Mouse (Mus musculus): ENCODE data around the gene Tnfaip1. TPM values are rescaled to one million over a fixed set of nuclear protein-coding genes. Genes with fewer than 3 reads are reported as not detected.

Tnfaip1 gene
- polyA plus RNA-seq, 1 experiment = 78.3 TPM

DNA sequence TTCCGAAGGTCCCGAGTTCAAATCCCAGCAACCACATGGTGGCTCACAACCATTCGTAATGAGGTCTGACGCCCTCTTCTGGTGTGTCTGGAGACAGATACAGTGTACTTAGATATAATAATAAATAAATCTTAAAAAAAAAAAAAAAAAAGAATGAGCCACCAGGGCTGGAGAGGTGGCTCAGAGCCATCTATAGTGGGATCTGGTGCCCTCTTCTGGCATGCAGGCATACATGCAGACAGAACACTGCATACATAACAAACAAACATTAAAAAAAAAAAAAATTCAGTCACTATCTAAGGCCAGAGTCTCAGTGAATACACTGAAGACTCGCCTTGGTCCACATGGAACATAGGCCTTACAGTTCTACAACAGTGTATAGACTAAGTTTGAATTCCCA, 27.0 kb downstream of the Tnfaip1 start:
- TF ChIP-seq POLR2A (IDR thresholded peaks at IDR 0.05; ENCODE audit: low read depth, low read length) = no peak
- peak; percentile 20; the same call in 1 of the 2 replicates for TF ChIP-seq CTCF (IDR thresholded peaks at IDR 0.05; ENCODE audit: borderline replicate concordance, insufficient read depth, low read length)
- Histone ChIP-seq H3K4me1 (ENCODE audit: control insufficient read depth, insufficient read depth, low read length) (peaks cover 5% of the 10 kb centered on the region), H3K27ac (ENCODE audit: insufficient read depth, low read length) (no peak overlapping the region), H3K4me3 (ENCODE audit: insufficient read depth, low read length) (no peak overlapping the region)

DNA sequence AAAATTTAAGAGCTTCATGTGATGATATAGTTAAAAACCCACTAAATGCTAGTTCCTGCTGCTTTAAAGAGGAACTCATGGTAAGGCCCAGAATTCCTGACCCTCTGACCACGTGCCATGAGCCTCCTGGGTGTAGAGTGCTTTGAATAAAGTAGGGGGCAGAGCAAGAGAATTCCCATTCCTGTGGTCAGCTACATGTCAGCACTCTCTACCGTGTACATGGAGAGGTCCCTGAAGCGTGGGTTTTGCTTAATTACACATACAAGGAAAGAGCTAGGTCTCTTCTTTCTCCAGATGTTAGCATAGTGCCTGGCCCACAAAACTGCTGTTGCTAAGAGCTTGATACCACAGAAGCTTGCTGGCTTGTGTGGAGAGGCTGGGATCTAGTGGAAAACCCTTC, 30.7 kb downstream of the Tnfaip1 start:
- no peak overlapping the region for H3K27ac ChIP-seq (ENCODE audit: insufficient read depth, low read length)
- no peaks in the 10 kb centered on the region for H3K4me1 ChIP-seq (ENCODE audit: control insufficient read depth, insufficient read depth, low read length)
- no peak overlapping the region for H3K4me3 ChIP-seq (ENCODE audit: insufficient read depth, low read length)
- TF ChIP-seq CTCF (IDR thresholded peaks at IDR 0.05; ENCODE audit: borderline replicate concordance, insufficient read depth, low read length) (no peak), POLR2A (IDR thresholded peaks at IDR 0.05; ENCODE audit: low read depth, low read length) (no peak)

DNA sequence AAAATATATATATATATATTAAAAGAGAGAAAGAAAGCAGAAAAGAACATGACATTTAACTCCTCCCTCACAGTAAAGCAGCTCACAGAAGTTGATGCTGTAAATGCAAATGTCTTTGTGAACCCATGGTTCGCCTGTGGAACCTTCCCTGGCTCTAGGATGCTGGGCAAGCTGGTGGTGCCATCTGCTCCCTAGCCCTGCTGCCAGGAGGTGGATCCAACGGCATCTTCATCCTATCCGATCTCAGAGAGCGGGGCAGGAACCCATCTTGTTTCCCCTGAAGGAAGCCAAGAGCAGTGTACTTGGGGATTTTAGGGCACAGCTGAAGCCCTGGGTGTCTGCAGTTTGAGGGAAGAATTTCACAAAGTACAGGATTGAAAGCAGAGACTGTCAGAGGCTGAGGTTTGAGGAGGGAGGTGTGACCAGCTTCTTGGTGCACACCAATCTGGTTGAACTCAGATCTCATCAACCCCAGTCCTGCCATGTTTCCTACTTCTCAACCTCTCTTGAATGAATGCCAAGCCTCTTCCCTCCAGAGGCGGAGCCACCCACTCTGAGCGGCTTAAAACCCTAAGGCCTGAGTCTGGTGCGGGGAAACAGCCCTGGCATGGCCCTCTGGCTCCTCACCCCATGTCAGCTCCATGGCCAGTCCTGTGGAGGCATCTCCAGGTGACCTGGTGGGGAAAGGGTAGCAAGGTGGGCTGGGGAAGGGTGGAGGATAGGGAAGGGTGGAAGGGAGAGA, 33.1 kb downstream of the Tnfaip1 start, which contains the start of gene Sebox:
Gene Sebox (plus strand): TSS at position 539 of the 742 bp plus-strand sequence.
- no peak for TF ChIP-seq CTCF (IDR thresholded peaks at IDR 0.05; ENCODE audit: borderline replicate concordance, insufficient read depth, low read length)
- TF ChIP-seq POLR2A (IDR thresholded peaks at IDR 0.05; ENCODE audit: low read depth, low read length) = no peak
- Histone ChIP-seq H3K4me1 (ENCODE audit: control insufficient read depth, insufficient read depth, low read length) (no peaks in the 10 kb centered on the region), H3K4me3 (ENCODE audit: insufficient read depth, low read length) (no peak within 1 kb of the TSS), H3K27ac (ENCODE audit: insufficient read depth, low read length) (no peak within 1 kb of the TSS)

DNA sequence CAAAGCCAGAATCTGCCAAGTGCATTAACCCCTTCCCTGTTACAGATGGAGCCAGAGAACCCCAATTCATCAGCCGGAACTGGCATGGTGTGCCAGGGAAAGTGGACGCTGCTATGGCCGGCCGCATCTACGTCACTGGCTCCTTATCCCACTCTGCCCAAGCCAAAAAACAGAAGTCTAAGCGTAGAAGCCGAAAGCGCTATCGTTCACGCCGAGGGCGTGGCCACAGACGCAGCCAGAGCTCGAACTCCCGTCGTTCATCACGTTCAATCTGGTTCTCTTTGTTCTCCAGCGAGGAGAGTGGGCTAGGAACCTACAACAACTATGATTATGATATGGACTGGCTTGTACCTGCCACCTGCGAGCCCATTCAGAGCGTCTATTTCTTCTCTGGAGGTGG, 34.6 kb downstream of the Tnfaip1 start:
- H3K4me1 ChIP-seq (ENCODE audit: control insufficient read depth, insufficient read depth, low read length) = no peaks in the 10 kb centered on the region
- TF ChIP-seq CTCF (IDR thresholded peaks at IDR 0.05; ENCODE audit: borderline replicate concordance, insufficient read depth, low read length) = no peak
- no peak for TF ChIP-seq POLR2A (IDR thresholded peaks at IDR 0.05; ENCODE audit: low read depth, low read length)
- H3K27ac ChIP-seq (ENCODE audit: insufficient read depth, low read length) = no peak overlapping the region
- H3K4me3 ChIP-seq (ENCODE audit: insufficient read depth, low read length) = no peak overlapping the region

DNA sequence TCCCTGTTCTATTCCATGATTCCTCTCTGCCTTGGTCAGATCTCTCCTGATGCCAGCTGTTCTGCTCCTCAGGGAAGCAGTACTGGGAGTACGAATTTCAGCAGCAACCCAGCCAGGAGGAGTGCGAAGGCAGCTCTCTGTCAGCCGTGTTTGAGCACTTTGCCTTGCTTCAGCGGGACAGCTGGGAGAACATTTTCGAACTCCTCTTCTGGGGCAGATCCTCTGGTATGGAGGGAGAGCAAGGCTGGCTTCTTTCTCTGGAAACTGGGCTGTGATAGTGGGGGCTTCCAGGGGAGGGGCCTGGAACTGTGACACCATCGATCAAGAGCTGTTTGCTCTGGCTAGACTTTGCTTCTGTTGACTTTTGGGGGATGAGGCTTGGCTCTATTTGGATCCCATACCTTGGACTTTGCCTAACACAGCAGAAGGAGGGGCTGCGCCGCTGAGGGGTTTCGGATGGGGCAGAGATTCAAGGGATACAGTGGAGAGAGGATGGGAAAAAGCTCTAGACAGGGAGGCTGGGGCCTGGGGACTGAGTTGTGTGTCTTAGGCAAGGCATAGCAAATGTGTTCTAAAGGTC, 35.4 kb downstream of the Tnfaip1 start:
- H3K4me1 ChIP-seq (ENCODE audit: control insufficient read depth, insufficient read depth, low read length) = no peaks in the 10 kb centered on the region
- no peak overlapping the region for H3K27ac ChIP-seq (ENCODE audit: insufficient read depth, low read length)
- no peak overlapping the region for H3K4me3 ChIP-seq (ENCODE audit: insufficient read depth, low read length)
- no peak for TF ChIP-seq CTCF (IDR thresholded peaks at IDR 0.05; ENCODE audit: borderline replicate concordance, insufficient read depth, low read length)
- no peak for TF ChIP-seq POLR2A (IDR thresholded peaks at IDR 0.05; ENCODE audit: low read depth, low read length)

DNA sequence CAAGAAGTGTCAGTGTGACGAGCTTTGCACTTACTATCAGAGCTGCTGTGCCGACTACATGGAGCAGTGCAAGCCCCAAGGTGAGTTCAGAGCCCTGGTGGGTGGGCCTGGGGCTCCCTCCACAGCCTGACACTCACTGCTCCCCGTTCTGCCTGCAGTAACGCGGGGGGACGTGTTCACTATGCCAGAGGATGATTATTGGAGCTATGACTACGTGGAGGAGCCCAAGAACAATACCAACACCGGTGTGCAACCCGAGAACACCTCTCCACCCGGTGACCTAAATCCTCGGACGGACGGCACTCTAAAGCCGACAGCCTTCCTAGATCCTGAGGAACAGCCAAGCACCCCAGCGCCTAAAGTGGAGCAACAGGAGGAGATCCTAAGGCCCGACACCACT, 36.6 kb downstream of the Tnfaip1 start:
- Histone ChIP-seq H3K4me3 (ENCODE audit: insufficient read depth, low read length) (no peak overlapping the region), H3K27ac (ENCODE audit: insufficient read depth, low read length) (no peak overlapping the region), H3K4me1 (ENCODE audit: control insufficient read depth, insufficient read depth, low read length) (no peaks in the 10 kb centered on the region)
- TF ChIP-seq POLR2A (IDR thresholded peaks at IDR 0.05; ENCODE audit: low read depth, low read length) = no peak
- no peak for TF ChIP-seq CTCF (IDR thresholded peaks at IDR 0.05; ENCODE audit: borderline replicate concordance, insufficient read depth, low read length)

DNA sequence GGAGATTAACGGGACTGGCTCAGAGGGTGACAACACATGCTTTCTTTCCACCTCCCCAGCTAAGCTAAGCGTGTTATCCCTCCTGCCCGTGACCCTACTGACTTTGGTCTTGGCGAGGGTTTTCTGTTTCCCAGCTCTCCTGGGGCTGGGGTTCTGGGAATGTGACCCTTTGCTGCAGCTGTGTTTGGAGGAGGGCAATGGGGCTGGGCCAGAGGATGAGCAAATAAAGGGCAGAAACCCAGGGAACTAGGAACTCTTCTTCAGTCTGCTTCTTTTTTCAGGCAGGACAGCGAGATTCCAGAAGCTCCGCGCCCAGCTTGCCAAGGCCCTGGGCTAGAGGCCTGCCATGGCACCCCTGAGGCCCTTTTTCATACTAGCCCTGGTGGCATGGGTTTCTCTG, 37.1 kb downstream of the Tnfaip1 start, which contains the start of gene Vtn:
Gene Vtn (plus strand): TSS at position 88 of the 400 bp plus-strand sequence.
- TF ChIP-seq CTCF (IDR thresholded peaks at IDR 0.05; ENCODE audit: borderline replicate concordance, insufficient read depth, low read length) = no peak
- no peak for TF ChIP-seq POLR2A (IDR thresholded peaks at IDR 0.05; ENCODE audit: low read depth, low read length)
- no peaks in the 10 kb centered on the region for H3K4me1 ChIP-seq (ENCODE audit: control insufficient read depth, insufficient read depth, low read length)
- H3K4me3 ChIP-seq (ENCODE audit: insufficient read depth, low read length) = peak within 1 kb of the TSS; percentile 51
- no peak within 1 kb of the TSS for H3K27ac ChIP-seq (ENCODE audit: insufficient read depth, low read length)

DNA sequence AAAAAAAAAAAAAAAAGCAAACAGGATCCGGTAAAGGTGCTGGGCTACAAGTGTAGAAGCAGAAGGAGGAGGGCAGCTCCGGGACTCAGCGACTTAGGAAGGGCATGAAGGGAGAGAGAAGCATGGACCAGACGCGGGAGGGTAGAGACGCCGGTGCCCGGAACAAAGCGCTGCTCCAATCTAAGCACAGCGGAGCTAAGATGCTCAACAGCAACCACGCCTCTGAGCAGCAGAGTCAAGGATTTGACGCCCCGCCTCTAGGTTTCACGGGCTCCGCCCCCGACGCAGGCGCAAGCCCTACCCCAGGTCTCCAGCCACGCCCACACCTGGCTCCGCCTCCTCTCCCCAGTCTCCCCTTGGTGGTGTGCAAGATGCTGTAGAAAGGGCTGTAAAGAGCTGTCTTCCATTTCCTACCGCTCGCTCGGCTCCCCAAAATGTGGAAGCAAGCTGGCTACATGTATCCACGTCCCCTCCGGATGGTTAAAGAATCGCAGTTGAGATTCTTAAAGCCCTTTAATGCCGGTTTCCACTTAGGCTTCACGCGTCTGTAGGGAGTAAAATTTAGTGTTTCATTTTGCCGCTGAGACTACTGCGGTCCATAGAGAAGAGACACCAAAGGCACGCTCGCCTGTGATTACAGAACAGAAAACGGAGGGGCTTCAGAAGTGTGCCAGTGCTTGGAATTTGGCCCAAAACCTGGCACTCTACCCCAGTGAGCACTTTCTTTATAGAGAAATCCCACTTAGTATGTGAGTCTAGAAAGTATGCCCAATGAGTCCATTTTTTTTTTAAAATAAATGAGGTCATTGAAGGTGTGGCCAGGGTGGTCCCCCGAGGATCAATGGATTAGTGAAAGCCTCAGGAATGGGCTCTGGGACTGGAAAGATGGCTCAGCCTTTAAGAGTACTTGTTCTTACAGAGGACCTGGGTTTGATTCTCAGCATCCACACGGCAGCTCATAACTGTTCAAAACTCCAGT, 38.3 kb downstream of the Tnfaip1 start, which contains the start of gene Sarm1:
Gene Sarm1 (minus strand): TSS at position 211 of the 979 bp plus-strand sequence.
- Histone ChIP-seq H3K4me3 (ENCODE audit: insufficient read depth, low read length) (peak within 1 kb of the TSS; percentile 51), H3K4me1 (ENCODE audit: control insufficient read depth, insufficient read depth, low read length) (no peaks in the 10 kb centered on the region), H3K27ac (ENCODE audit: insufficient read depth, low read length) (no peak within 1 kb of the TSS)
- TF ChIP-seq POLR2A (IDR thresholded peaks at IDR 0.05; ENCODE audit: low read depth, low read length) (peak; percentile 67; the same call in 1 of the 2 replicates), CTCF (IDR thresholded peaks at IDR 0.05; ENCODE audit: borderline replicate concordance, insufficient read depth, low read length) (no peak)

DNA sequence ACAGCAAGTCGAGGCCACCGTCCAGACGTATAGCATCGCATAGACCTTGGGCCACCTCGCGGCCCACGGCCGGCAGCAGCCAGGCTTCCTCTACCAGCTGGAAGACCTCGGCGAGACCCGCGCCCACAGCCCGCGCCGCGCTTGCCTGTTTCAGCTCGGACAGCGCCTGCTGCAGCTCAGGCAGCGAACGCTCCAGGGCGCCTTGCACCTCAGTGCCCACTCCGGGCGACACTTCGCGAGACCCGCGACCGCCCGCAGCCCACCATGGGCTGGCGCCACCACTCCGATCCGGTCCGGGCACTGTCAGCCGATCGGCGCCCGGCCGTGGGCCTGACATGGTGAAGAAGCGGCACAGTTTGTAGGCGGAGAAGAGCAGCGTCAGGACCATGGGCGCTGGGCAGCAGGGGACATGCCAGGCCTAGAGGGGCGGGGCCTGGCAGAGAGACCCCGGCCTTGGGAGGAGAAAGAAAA, 39.0 kb downstream of the Tnfaip1 start:
- Histone ChIP-seq H3K27ac (ENCODE audit: insufficient read depth, low read length) (no peak overlapping the region), H3K4me1 (ENCODE audit: control insufficient read depth, insufficient read depth, low read length) (no peaks in the 10 kb centered on the region), H3K4me3 (ENCODE audit: insufficient read depth, low read length) (peak overlapping the region; percentile 43)
- TF ChIP-seq CTCF (IDR thresholded peaks at IDR 0.05; ENCODE audit: borderline replicate concordance, insufficient read depth, low read length) (no peak), POLR2A (IDR thresholded peaks at IDR 0.05; ENCODE audit: low read depth, low read length) (no peak)
